Mouse (Mus musculus) liver, embryonic 13.5 days (tissue): ENCODE measurements around the gene Zfp428. TPM values are rescaled to one million over a fixed set of nuclear protein-coding genes. Genes with fewer than 3 reads are reported as not detected.

Source experiments
- ATAC-seq: fragments of 200-750 bp; cut with Nextera tagmentation; 2 replicates; pipeline ENCODE4 v1.8.0; 2017; ENCODE audit warnings: low read depth, mild to moderate bottlenecking, moderate number of reproducible peaks, moderate library complexity
- DNase-seq: peaks from one replicate; pipeline ENCODE4 v3.0.0; 2022
- H3K27ac ChIP-seq: fragments of 300-500 bp; sonication (generic); 2 replicates; pipeline ENCODE4 v1.5.1; 2015; ENCODE audit warnings: moderate library complexity, mild to moderate bottlenecking, inconsistent platforms
- H3K27me3 ChIP-seq: fragments of 300-500 bp; sonication (generic); 2 replicates; pipeline ENCODE4 v1.6.1; 2015; ENCODE audit warnings: mild to moderate bottlenecking, inconsistent platforms
- H3K36me3 ChIP-seq: fragments of 300-500 bp; sonication (generic); 2 replicates; pipeline ENCODE4 v1.6.1; 2015; ENCODE audit warnings: mild to moderate bottlenecking, inconsistent platforms
- H3K4me1 ChIP-seq: fragments of 300-500 bp; sonication (generic); replicated peaks from 2 replicates; pipeline ENCODE4 v1.6.1; 2015; ENCODE audit warnings: inconsistent platforms
- H3K4me2 ChIP-seq: fragments of 300-500 bp; sonication (generic); 2 replicates; pipeline ENCODE4 v1.6.1; 2015; ENCODE audit warnings: inconsistent platforms, mild to moderate bottlenecking, moderate library complexity
- H3K4me3 ChIP-seq: fragments of 300-500 bp; sonication (generic); replicated peaks from 2 replicates; pipeline ENCODE4 v1.5.1; 2015; ENCODE audit warnings: mild to moderate bottlenecking, inconsistent platforms
- H3K9ac ChIP-seq: fragments of 300-500 bp; sonication (generic); 2 replicates; pipeline ENCODE4 v1.6.1; 2015; ENCODE audit warnings: mild to moderate bottlenecking, inconsistent platforms
- H3K9me3 ChIP-seq: fragments of 300-500 bp; sonication (generic); replicated peaks from 2 replicates; pipeline ENCODE4 v1.6.1; 2016; ENCODE audit warnings: inconsistent platforms
- WGBS: fragments of 180-500 bp; shearing (Covaris S2); methylation state at CpG from one replicate; pipeline ENCODE4 v1.1.7; 2015; ENCODE audit not compliant: insufficient replicate concordance; 5-methylcytosine and 5-hydroxymethylcytosine counted together
- polyA plus RNA-seq: library from polyadenylated mRNA; unstranded; fragments of >200 nt; fragmentation: Nextera tagmentation; extraction: Ambion mirVana; gene quantifications from 2 replicates; pipeline ENCODE4 v1.2.1, GENCODE M21; 2015

The Zfp428 gene
- polyA plus RNA-seq, 1 experiment from 2014 or later = 8.3 TPM

- no peak overlapping the region for H3K27ac ChIP-seq
- H3K4me2 ChIP-seq = no peak overlapping the region
- H3K36me3 ChIP-seq = no peaks in the 10 kb centered on the region
- WGBS = 59% methylated on average over 6 of the region's 6 CpGs
- H3K4me3 ChIP-seq = no peak overlapping the region
- H3K4me1 ChIP-seq = no peaks in the 10 kb centered on the region
- DNase-seq (no peak), ATAC-seq (no peak)
- 0 out of 2 replicates have a peak, but pooled peaks cover 8% of the 10 kb centered on the region for H3K27me3 ChIP-seq
- H3K9me3 ChIP-seq = no peaks in the 10 kb centered on the region
- no peak overlapping the region for H3K9ac ChIP-seq
These were observed 16.9 kb downstream of the Zfp428 start for GRCm38 (mm10) chr7:24523723-24524122.

DNA sequence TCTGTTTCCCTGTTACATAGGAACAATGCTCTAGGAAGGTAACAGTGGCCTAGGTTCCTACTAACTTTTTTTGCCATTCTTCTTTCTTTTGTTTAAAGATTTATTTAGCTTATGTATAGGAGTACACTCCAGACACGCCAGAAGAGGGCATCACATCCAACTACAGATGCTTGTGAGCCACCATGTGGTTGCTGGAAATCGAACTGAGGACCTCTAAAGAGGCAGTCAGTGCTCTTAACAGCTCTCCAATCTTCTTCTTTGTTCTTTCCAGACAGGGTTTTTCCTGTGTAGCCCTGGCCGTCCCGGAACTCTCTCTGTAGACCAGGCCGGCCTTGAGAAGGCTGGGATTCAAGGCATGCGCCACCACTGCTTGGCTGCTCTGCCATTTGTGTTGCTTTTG is 18.2 kb downstream of the Zfp428 start:
- no peak overlapping the region for H3K4me2 ChIP-seq
- WGBS = 69% methylated on average over 6 of the region's 6 CpGs
- H3K9ac ChIP-seq = no peak overlapping the region
- 0 out of 2 replicates have a peak, but pooled peaks cover 8% of the 10 kb centered on the region for H3K27me3 ChIP-seq
- no peak for DNase-seq
- H3K4me3 ChIP-seq = no peak overlapping the region
- peaks cover 12% of the 10 kb centered on the region for H3K4me1 ChIP-seq
- no peaks in the 10 kb centered on the region for H3K36me3 ChIP-seq
- H3K27ac ChIP-seq = no peak overlapping the region
- H3K9me3 ChIP-seq = no peaks in the 10 kb centered on the region
- ATAC-seq = no peak

- H3K9me3 ChIP-seq = no peaks in the 10 kb centered on the region
- H3K36me3 ChIP-seq = no peaks in the 10 kb centered on the region
- H3K4me2 ChIP-seq = no peak overlapping the region
- WGBS = 77% methylated on average over 12 of the region's 12 CpGs
- H3K27me3 ChIP-seq = 0 out of 2 replicates have a peak, but pooled peaks cover 8% of the 10 kb centered on the region
- no peak overlapping the region for H3K9ac ChIP-seq
- DNase-seq (no peak), ATAC-seq (no peak)
- no peak overlapping the region for H3K4me3 ChIP-seq
- peaks cover 14% of the 10 kb centered on the region for H3K4me1 ChIP-seq
- H3K27ac ChIP-seq = no peak overlapping the region
These were observed 19.0 kb downstream of the Zfp428 start for GRCm38 (mm10) chr7:24525686-24526420.

DNA sequence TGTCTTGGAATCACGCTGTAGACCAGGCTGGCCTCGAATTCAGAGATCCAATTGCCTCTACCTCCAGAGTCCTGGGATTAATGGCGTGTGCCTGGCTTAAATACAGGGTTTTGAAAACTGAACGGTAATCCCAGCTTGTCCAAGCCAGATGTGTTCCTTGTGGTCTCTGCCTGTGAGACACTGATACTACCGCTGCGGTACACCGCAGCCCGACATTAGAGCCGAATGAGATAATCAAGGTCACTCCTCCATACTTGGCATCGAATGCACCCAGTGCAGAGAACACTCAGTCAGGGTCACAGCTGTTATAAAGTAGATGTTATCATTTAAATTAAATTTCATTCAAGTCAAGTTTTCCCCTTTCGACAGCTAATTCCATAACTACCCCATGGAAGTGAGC is 22.1 kb downstream of the Zfp428 start:
- no peak overlapping the region for H3K9ac ChIP-seq
- 76% methylated on average over 11 of the region's 11 CpGs for WGBS
- ATAC-seq (no peak), DNase-seq (no peak)
- H3K27ac ChIP-seq = no peak overlapping the region
- H3K9me3 ChIP-seq = no peaks in the 10 kb centered on the region
- H3K4me1 ChIP-seq = peaks cover 32% of the 10 kb centered on the region
- H3K36me3 ChIP-seq = peaks cover 12% of the 10 kb centered on the region
- H3K4me2 ChIP-seq = no peak overlapping the region
- H3K27me3 ChIP-seq = 0 out of 2 replicates have a peak, but pooled peaks cover 3% of the 10 kb centered on the region
- no peak overlapping the region for H3K4me3 ChIP-seq

DNA sequence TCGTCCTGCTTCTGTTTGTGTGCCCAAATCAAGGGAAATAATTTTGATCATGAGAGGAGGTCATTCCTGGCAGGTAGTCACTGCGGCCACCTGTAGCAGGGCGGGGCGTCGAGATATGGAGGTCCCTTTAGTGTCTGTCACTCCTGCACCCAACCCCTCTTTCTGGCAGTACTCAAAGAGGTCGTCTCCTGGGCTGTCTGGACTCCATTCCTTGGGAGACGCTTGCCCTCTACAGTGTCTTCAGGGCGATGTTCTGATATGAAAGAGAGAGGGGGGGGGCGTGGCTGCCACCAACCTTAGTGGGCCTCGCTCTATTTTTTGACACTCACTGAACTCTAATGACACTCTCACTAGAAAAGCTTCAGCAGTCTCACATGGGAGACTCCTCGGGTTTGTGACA is 22.8 kb downstream of the Zfp428 start:
- ATAC-seq = no peak
- H3K9ac ChIP-seq = peak overlapping the region; percentile 80
- 40% methylated on average over 11 of the region's 11 CpGs for WGBS
- H3K27me3 ChIP-seq = no peaks in the 10 kb centered on the region
- H3K4me1 ChIP-seq = peaks cover 32% of the 10 kb centered on the region
- H3K36me3 ChIP-seq = peaks cover 20% of the 10 kb centered on the region
- DNase-seq = peak; percentile 9
- peak overlapping the region; percentile 95 for H3K4me2 ChIP-seq
- H3K4me3 ChIP-seq = peak overlapping the region; percentile 68
- no peaks in the 10 kb centered on the region for H3K9me3 ChIP-seq
- H3K27ac ChIP-seq = peak overlapping the region; percentile 76

DNA sequence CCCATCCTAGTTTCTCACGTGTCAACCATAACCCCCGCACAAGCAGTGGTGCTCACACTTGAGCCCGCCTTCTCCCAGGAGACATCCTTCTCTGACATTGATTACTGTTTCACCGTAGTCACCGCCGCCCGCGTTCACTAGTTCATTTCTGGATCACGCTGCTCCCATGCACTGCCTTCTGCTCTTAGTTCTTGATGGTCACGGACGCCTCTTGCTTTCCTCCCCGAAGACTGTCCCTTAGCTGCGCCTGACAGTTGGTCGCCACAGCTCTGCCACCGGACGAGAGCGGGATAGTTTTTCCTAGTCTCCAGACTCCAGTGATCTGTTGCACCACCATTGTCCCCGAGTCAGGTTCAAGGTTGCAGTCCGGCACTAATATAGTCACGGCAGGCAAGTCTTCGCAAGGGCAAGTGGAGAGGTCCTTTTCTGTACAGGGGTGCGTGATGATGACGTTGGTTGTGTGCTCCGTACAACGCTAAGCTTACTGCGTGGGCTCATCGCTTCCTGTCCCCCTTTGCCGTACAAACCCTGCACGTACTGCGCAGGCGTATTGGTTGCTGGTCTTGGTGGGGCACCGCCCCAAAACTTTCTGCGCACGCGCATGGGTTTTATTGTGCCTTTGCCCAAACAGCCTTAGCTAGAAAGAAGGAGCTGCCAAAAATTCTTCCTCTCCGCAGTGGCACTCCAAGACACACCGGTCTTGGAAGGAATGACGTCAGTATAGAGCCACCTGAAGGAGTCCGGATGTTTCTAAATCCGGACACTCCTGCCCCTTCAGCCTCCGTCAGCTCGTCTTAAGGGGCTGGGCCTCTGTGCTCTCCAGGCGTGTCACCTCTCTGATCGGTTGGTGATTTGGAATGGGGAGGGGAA is 23.5 kb downstream of the Zfp428 start, which contains the start of gene Irgq:
Gene Irgq, plus strand, starts transcription at position 628 of the 870 bp plus-strand sequence.
- ATAC-seq (peak; percentile 90), DNase-seq (peak; percentile 95)
- Histone ChIP-seq H3K4me2 (peak within 1 kb of the TSS; percentile 95), H3K27me3 (no peaks in the 10 kb centered on the region), H3K27ac (peak within 1 kb of the TSS; percentile 76), H3K4me1 (peaks cover 32% of the 10 kb centered on the region), H3K4me3 (peak within 1 kb of the TSS; percentile 68), H3K9ac (peak within 1 kb of the TSS; percentile 80), H3K9me3 (no peaks in the 10 kb centered on the region), H3K36me3 (peaks cover 20% of the 10 kb centered on the region)
- WGBS = under 1% methylated on average over 44 of the region's 44 CpGs

- peak overlapping the region; percentile 95 for H3K4me2 ChIP-seq
- peaks cover 32% of the 10 kb centered on the region for H3K4me1 ChIP-seq
- H3K9ac ChIP-seq = peak overlapping the region; percentile 80
- H3K27me3 ChIP-seq = no peaks in the 10 kb centered on the region
- peaks cover 20% of the 10 kb centered on the region for H3K36me3 ChIP-seq
- DNase-seq (peak; percentile 56), ATAC-seq (peak; percentile 57)
- H3K9me3 ChIP-seq = no peaks in the 10 kb centered on the region
- peak overlapping the region; percentile 76 for H3K27ac ChIP-seq
- WGBS = 4% methylated on average over 43 of the region's 43 CpGs
- H3K4me3 ChIP-seq = peak overlapping the region; percentile 68
These were observed 24.6 kb downstream of the Zfp428 start for GRCm38 (mm10) chr7:24531211-24531971.

GRCm38 (mm10) chr7:24533031-24533571 is 26.3 kb downstream of the Zfp428 start:
- no peak overlapping the region for H3K4me3 ChIP-seq
- H3K27me3 ChIP-seq = no peaks in the 10 kb centered on the region
- H3K9ac ChIP-seq = no peak overlapping the region
- peaks cover 20% of the 10 kb centered on the region for H3K36me3 ChIP-seq
- H3K4me1 ChIP-seq = peaks cover 32% of the 10 kb centered on the region
- DNase-seq = no peak
- no peak overlapping the region for H3K4me2 ChIP-seq
- ATAC-seq = no peak
- no peak overlapping the region for H3K27ac ChIP-seq
- H3K9me3 ChIP-seq = no peaks in the 10 kb centered on the region
- 87% methylated on average over 28 of the region's 28 CpGs for WGBS

GRCm38 (mm10) chr7:24533806-24534205 is 27.0 kb downstream of the Zfp428 start:
- Histone ChIP-seq H3K4me3 (no peak overlapping the region), H3K36me3 (peaks cover 20% of the 10 kb centered on the region), H3K9me3 (no peaks in the 10 kb centered on the region), H3K27ac (no peak overlapping the region), H3K27me3 (no peaks in the 10 kb centered on the region), H3K9ac (no peak overlapping the region), H3K4me1 (peaks cover 32% of the 10 kb centered on the region), H3K4me2 (no peak overlapping the region)
- 69% methylated on average over 42 of the region's 42 CpGs for WGBS
- no peak for ATAC-seq
- DNase-seq = no peak

DNA sequence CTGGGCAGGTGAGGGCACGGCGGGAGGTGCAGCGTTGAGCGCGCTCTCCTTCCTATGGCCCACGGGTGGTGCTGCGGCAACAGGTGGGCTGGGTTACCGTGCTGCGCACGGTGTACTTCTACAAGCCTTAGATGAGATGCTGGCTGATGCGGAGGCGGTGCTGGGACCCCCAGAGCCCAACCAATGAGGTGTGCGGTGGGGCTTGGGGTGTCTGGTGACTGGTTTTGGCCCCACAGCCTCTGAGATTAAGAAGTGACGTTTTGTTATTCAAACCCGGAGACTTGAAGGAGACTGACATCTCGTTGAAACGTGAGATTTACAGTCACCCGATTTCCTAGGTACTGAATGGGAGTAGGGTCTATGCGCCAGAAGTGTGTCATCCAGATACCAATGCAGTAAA is 27.5 kb downstream of the Zfp428 start:
- DNase-seq (no peak), ATAC-seq (no peak)
- Histone ChIP-seq H3K36me3 (peaks cover 20% of the 10 kb centered on the region), H3K27ac (no peak overlapping the region), H3K4me2 (no peak overlapping the region), H3K9me3 (no peaks in the 10 kb centered on the region), H3K4me1 (peaks cover 27% of the 10 kb centered on the region), H3K4me3 (no peak overlapping the region), H3K9ac (no peak overlapping the region), H3K27me3 (no peaks in the 10 kb centered on the region)
- 76% methylated on average over 19 of the region's 19 CpGs for WGBS
